Mouse (Mus musculus) liver, embryonic 13.5 days (tissue): ENCODE data around the gene Tas2r126. TPM values are rescaled to one million over a fixed set of nuclear protein-coding genes. Genes with fewer than 3 reads are reported as not detected.

ENCODE experiments used
- polyA plus RNA-seq: library from polyadenylated mRNA; unstranded; fragments of >200 nt; fragmentation: Nextera tagmentation; extraction: Ambion mirVana; gene quantifications from 2 replicates; pipeline ENCODE4 v1.2.1, GENCODE M21; 2015

Gene Tas2r126
- polyA plus RNA-seq, 1 experiment from 2014 or later, result not detected

Other genes starting within 250 kb of the Tas2r126 start
- not detected in 2 replicates for gene Tas2r144, start 219.2 kb upstream of the Tas2r126 start, polyA plus RNA-seq
- gene Gstk1, start 188.6 kb upstream of the Tas2r126 start, polyA plus RNA-seq, result 6.9 and 8.1 TPM in 2 replicates
- gene Tmem139, start 172.6 kb upstream of the Tas2r126 start, polyA plus RNA-seq, result 0.12 TPM in 1 of 2 replicates, not detected in the other
- gene Casp2, start 169.6 kb upstream of the Tas2r126 start, polyA plus RNA-seq, result 26.0 and 29.8 TPM in 2 replicates
- gene Clcn1, start 147.8 kb upstream of the Tas2r126 start, polyA plus RNA-seq, result 0.08 TPM in 1 of 2 replicates, not detected in the other
- gene Fam131b, start 109.9 kb upstream of the Tas2r126 start, polyA plus RNA-seq, result 0.05 TPM in 2 replicates
- 36.5 and 39.7 TPM in 2 replicates for gene Zyx, start 84.9 kb upstream of the Tas2r126 start, polyA plus RNA-seq
- 2.7 and 2.9 TPM in 2 replicates for gene Epha1, start 61.3 kb upstream of the Tas2r126 start, polyA plus RNA-seq
- gene Tas2r143, start 34.3 kb upstream of the Tas2r126 start, polyA plus RNA-seq, result not detected in 2 replicates
- not detected in 2 replicates for gene Tas2r135, start 29.1 kb upstream of the Tas2r126 start, polyA plus RNA-seq
- gene Olfr458, start 30.7 kb downstream of the Tas2r126 start, polyA plus RNA-seq, result not detected in 2 replicates
- gene Olfr457, start 41.8 kb downstream of the Tas2r126 start, polyA plus RNA-seq, result not detected in 2 replicates
- gene Olfr456, start 52.7 kb downstream of the Tas2r126 start, polyA plus RNA-seq, result not detected in 2 replicates
- gene Olfr455, start 113.1 kb downstream of the Tas2r126 start, polyA plus RNA-seq, result not detected in 2 replicates
- not detected in 2 replicates for gene Tcaf3, start 163.2 kb downstream of the Tas2r126 start, polyA plus RNA-seq
- 0.24 and 0.27 TPM in 2 replicates for gene Tcaf2, start 210.7 kb downstream of the Tas2r126 start, polyA plus RNA-seq